Mouse (Mus musculus) hindbrain, embryonic 11.5 days (tissue): ENCODE results near the gene Gprc5a. TPM values are rescaled to one million over a fixed set of nuclear protein-coding genes. Genes with fewer than 3 reads are reported as not detected.
A peak's percentile ranks its signal among the peaks of the same experiment; 100 is the strongest.

Experiments used
- ATAC-seq: fragments of 200-750 bp; cut with Nextera tagmentation; 2 replicates; pipeline ENCODE4 v1.8.0; 2017; ENCODE audit warnings: mild to moderate bottlenecking, moderate TSS enrichment, moderate library complexity; ENCODE audit not compliant: low FRiP score
- DNase-seq: peaks from one replicate; pipeline ENCODE4 v3.0.0-alpha.2; 2015; ENCODE audit warnings: low spot score
- H3K27ac ChIP-seq: fragments of 300-500 bp; sonication (generic); 2 replicates; pipeline ENCODE4 v1.5.1; 2014; ENCODE audit warnings: mild to moderate bottlenecking, low read depth, low read length
- H3K27me3 ChIP-seq: fragments of 300-500 bp; sonication (generic); 2 replicates; pipeline ENCODE4 v1.6.1; 2014; ENCODE audit warnings: mild to moderate bottlenecking, low read length, moderate library complexity, mixed read lengths; ENCODE audit not compliant: control insufficient read depth, insufficient read depth
- H3K36me3 ChIP-seq: fragments of 300-500 bp; sonication (generic); 2 replicates; pipeline ENCODE4 v1.6.1; 2014; ENCODE audit warnings: mild to moderate bottlenecking, low read length, moderate library complexity, mixed read lengths; ENCODE audit not compliant: control insufficient read depth, insufficient read depth
- H3K4me1 ChIP-seq: fragments of 300-500 bp; sonication (generic); replicated peaks from 2 replicates; pipeline ENCODE4 v1.6.1; 2014; ENCODE audit warnings: low read length, mixed read lengths; ENCODE audit not compliant: control insufficient read depth, insufficient read depth
- H3K4me2 ChIP-seq: fragments of 300-500 bp; sonication (generic); replicated peaks from 2 replicates; pipeline ENCODE4 v1.6.1; 2014; ENCODE audit warnings: mild to moderate bottlenecking, low read depth, low read length
- H3K4me3 ChIP-seq: fragments of 300-500 bp; sonication (generic); 2 replicates; pipeline ENCODE4 v1.5.1; 2014; ENCODE audit warnings: low read depth, low read length
- H3K9ac ChIP-seq: fragments of 300-500 bp; sonication (generic); 2 replicates; pipeline ENCODE4 v1.6.1; 2014; ENCODE audit warnings: low read depth, low read length
- H3K9me3 ChIP-seq: fragments of 300-500 bp; sonication (generic); 2 replicates; pipeline ENCODE4 v1.6.1; 2016; ENCODE audit warnings: low read length; ENCODE audit not compliant: control insufficient read depth
- WGBS: fragments of 180-500 bp; shearing (Covaris S2); extraction: QIAGEN DNeasy Blood & Tissue Kit; methylation state at CpG from one replicate; pipeline ENCODE4 v1.1.7; 2014; 5-methylcytosine and 5-hydroxymethylcytosine counted together
- polyA plus RNA-seq: library from polyadenylated mRNA; unstranded; fragments of >200 nt; fragmentation: Nextera tagmentation; extraction: Ambion mirVana; gene quantifications from 2 replicates; pipeline ENCODE4 v1.2.1, GENCODE M21; 2014

The Gprc5a gene
- polyA plus RNA-seq, 1 experiment from 2014 or later: 3.7 TPM

- Histone ChIP-seq H3K27ac (no peak overlapping the region), H3K9ac (no peak overlapping the region), H3K27me3 (no peaks in the 10 kb centered on the region), H3K9me3 (no peaks in the 10 kb centered on the region), H3K36me3 (no peaks in the 10 kb centered on the region), H3K4me2 (no peak overlapping the region), H3K4me1 (no peaks in the 10 kb centered on the region), H3K4me3 (no peak overlapping the region)
- 94% methylated on average over 1 of the region's 1 CpGs for WGBS
- no peak for ATAC-seq
- DNase-seq: no peak
These were observed 20.3 kb downstream of the Gprc5a start for GRCm38 (mm10) chr6:135085703-135086102.

- ATAC-seq (peak; percentile 69), DNase-seq (peak; percentile 96)
- WGBS: 35% methylated on average over 19 of the region's 19 CpGs
- H3K27ac ChIP-seq: no peak overlapping the region
- no peaks in the 10 kb centered on the region for H3K9me3 ChIP-seq
- no peaks in the 10 kb centered on the region for H3K27me3 ChIP-seq
- H3K4me2 ChIP-seq: no peak overlapping the region
- no peak overlapping the region for H3K9ac ChIP-seq
- no peaks in the 10 kb centered on the region for H3K36me3 ChIP-seq
- no peak overlapping the region for H3K4me3 ChIP-seq
- no peaks in the 10 kb centered on the region for H3K4me1 ChIP-seq
These were observed 22.4 kb downstream of the Gprc5a start for GRCm38 (mm10) chr6:135087721-135088451.

DNA sequence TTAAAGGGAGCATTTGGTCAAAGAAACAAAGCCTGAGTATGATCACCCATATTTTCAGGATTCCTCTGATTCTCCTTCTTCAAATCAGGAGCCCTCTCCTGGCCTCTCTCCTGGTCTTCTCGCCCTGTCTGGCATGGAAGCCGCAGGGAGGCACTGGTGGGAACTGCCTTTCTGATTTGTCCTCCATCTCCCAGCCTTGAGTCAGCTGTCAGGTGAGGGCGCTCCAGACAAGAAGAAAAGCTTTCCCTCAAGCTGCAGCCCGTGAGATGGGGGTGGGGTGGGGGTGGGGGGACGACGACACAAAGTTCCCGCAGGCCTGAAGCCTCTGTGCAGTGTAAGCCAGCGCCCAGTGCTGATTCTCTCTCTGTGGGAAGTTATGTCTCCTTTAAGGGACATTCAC is 24.3 kb downstream of the Gprc5a start:
- WGBS: 17% methylated on average over 8 of the region's 8 CpGs
- no peak overlapping the region for H3K4me2 ChIP-seq
- no peak overlapping the region for H3K4me3 ChIP-seq
- ATAC-seq (no peak), DNase-seq (no peak)
- H3K4me1 ChIP-seq: no peaks in the 10 kb centered on the region
- no peaks in the 10 kb centered on the region for H3K36me3 ChIP-seq
- no peaks in the 10 kb centered on the region for H3K9me3 ChIP-seq
- H3K27me3 ChIP-seq: no peaks in the 10 kb centered on the region
- no peak overlapping the region for H3K27ac ChIP-seq
- no peak overlapping the region for H3K9ac ChIP-seq

DNA sequence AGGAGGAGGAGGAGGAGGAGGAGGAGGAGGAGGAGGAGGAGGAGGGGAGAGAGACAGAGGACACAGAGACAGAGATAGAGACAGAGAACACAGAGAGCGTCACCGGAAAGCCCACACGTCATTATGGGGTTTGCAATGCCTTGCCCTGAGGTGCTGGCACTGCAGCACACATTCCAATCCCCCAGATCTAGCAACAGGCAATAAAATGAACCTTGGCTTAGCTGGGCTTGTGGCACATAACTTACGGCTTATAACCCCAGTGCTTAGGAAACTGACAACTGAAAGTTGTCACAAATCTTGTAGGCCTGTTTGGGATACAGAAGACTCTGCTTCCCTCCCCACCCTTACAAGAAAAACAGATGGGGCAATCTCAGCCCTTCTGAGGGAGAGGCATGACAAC is 25.2 kb downstream of the Gprc5a start:
- no peak overlapping the region for H3K9ac ChIP-seq
- 61% methylated on average over 4 of the region's 4 CpGs for WGBS
- H3K27me3 ChIP-seq: no peaks in the 10 kb centered on the region
- H3K4me2 ChIP-seq: no peak overlapping the region
- DNase-seq (no peak), ATAC-seq (no peak)
- H3K9me3 ChIP-seq: no peaks in the 10 kb centered on the region
- no peak overlapping the region for H3K27ac ChIP-seq
- no peaks in the 10 kb centered on the region for H3K36me3 ChIP-seq
- H3K4me1 ChIP-seq: no peaks in the 10 kb centered on the region
- no peak overlapping the region for H3K4me3 ChIP-seq

- no peaks in the 10 kb centered on the region for H3K4me1 ChIP-seq
- H3K9ac ChIP-seq: no peak overlapping the region
- H3K27me3 ChIP-seq: no peaks in the 10 kb centered on the region
- 0 out of 2 replicates have a peak, but pooled peaks have one; percentile 39 for ATAC-seq
- H3K36me3 ChIP-seq: no peaks in the 10 kb centered on the region
- H3K4me3 ChIP-seq: no peak overlapping the region
- WGBS: 88% methylated on average over 12 of the region's 12 CpGs
- no peak overlapping the region for H3K4me2 ChIP-seq
- H3K9me3 ChIP-seq: no peaks in the 10 kb centered on the region
- no peak for DNase-seq
- H3K27ac ChIP-seq: no peak overlapping the region
These were observed 27.5 kb downstream of the Gprc5a start for GRCm38 (mm10) chr6:135092798-135093470.

DNA sequence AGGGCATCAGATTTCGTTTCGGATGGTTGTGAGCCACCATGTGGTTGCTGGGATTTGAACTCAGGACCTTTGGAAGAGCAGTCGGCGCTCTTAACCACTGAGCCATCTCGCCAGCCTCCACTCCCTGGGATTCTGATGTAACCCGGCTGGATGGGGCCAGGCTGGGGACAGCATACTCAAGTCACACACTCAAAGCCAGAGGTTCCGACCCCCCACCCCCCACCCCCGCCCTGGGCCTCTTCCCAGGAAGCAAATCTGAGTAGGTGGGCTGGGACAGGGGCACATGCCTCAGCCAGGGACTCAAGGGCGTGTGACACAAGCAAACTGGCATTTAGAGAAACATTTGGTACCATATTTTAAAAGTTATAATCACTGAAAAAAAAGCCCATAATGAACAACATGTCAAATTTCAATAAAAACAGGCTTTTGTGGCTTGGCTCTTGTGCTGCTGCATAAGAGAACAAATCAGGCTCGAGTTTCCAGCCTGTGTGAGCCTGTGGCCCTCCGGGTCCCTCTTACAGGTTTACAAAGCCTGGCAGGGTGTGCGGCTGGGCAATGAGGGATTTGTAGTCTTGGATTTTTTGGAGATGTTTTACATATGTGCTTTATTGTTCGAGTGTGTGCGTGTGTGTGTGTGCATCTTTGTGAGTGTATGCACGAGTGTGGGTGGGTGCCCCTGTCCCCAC is 35.5 kb downstream of the Gprc5a start:
- no peak for ATAC-seq
- no peaks in the 10 kb centered on the region for H3K36me3 ChIP-seq
- no peak overlapping the region for H3K4me2 ChIP-seq
- no peaks in the 10 kb centered on the region for H3K9me3 ChIP-seq
- no peak for DNase-seq
- no peak overlapping the region for H3K9ac ChIP-seq
- no peak overlapping the region for H3K27ac ChIP-seq
- 0 out of 2 replicates have a peak, but pooled peaks cover 3% of the 10 kb centered on the region for H3K27me3 ChIP-seq
- H3K4me3 ChIP-seq: no peak overlapping the region
- no peaks in the 10 kb centered on the region for H3K4me1 ChIP-seq
- WGBS: 77% methylated on average over 15 of the region's 15 CpGs

DNA sequence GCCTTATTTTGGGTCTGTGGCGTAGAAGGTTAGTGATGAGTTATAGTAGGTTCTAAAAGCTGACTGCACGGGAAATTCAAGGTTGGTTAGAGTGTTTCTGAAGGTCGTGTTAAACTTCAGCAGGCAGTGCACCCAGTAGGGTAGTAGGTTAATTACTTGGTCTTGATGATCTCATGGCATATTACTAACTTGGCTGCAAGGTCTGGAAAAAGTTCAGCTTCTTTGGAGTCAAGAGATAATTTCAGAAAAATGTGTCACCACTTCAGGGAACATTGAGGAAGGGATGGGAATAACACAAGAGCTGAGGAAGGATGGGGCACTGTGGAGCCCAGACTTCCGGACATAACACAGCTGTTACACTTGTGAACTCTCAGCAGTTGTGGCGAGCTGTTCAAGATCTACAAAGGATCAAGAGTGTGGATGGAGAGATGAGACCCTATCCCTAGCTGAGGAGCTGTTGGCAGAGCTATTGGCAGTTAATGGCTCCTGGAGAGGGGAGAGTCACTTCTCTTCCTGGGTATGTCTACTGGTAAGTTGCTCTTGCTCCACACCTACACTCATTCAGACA is 37.4 kb downstream of the Gprc5a start:
- H3K9ac ChIP-seq: no peak overlapping the region
- H3K4me2 ChIP-seq: no peak overlapping the region
- no peak overlapping the region for H3K4me3 ChIP-seq
- DNase-seq (no peak), ATAC-seq (no peak)
- H3K36me3 ChIP-seq: no peaks in the 10 kb centered on the region
- no peak overlapping the region for H3K27ac ChIP-seq
- H3K27me3 ChIP-seq: 0 out of 2 replicates have a peak, but pooled peaks cover 3% of the 10 kb centered on the region
- H3K4me1 ChIP-seq: no peaks in the 10 kb centered on the region
- no peaks in the 10 kb centered on the region for H3K9me3 ChIP-seq
- WGBS: 82% methylated on average over 5 of the region's 5 CpGs

GRCm38 (mm10) chr6:135107014-135107413 is 41.6 kb downstream of the Gprc5a start:
- H3K9me3 ChIP-seq: no peaks in the 10 kb centered on the region
- no peaks in the 10 kb centered on the region for H3K36me3 ChIP-seq
- H3K4me1 ChIP-seq: no peaks in the 10 kb centered on the region; the same call in 1 of the 2 replicates
- H3K9ac ChIP-seq: no peak overlapping the region
- peaks cover 3% of the 10 kb centered on the region; the same call in 1 of the 2 replicates for H3K27me3 ChIP-seq
- H3K4me2 ChIP-seq: no peak overlapping the region
- WGBS: 91% methylated on average over 6 of the region's 6 CpGs
- no peak overlapping the region for H3K4me3 ChIP-seq
- no peak overlapping the region for H3K27ac ChIP-seq
- DNase-seq (no peak), ATAC-seq (no peak)
